Mouse (Mus musculus): ENCODE results near the gene Capn12. TPM values are rescaled to one million over a fixed set of nuclear protein-coding genes. Genes with fewer than 3 reads are reported as not detected.

Capn12 gene
- total RNA-seq (2022): under 1 TPM; 0.12 to 0.32 (median 0.23) TPM

- no peak for DNase-seq (ENCODE audit: low spot score)
Observed at GRCm38 (mm10) chr7:28881199-28881598, at the start of gene Capn12. Gene Capn12, plus strand, starts transcription at chr7:28881422.

DNA sequence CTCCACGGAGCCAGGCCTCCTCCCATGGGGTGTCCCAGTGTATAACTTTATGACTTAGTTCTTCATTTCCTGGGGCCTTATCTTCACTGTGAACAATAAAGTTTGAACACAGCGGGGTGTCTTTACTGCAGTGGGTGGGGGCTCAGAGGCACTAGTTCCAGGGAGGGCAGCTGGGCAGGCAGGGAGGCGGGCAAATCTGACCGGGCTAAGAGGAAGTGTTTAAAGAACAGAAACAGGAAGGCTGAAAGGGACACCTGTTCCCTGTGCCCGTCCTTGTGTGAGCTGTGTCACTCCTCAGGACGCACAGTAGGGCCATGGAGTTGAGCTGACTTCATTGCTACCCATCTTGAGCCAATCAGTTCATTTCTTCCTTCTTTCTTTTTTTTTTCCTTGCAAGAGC, 49.1 kb upstream of the Capn12 start:
- no peak for DNase-seq (ENCODE audit: low spot score)

DNA sequence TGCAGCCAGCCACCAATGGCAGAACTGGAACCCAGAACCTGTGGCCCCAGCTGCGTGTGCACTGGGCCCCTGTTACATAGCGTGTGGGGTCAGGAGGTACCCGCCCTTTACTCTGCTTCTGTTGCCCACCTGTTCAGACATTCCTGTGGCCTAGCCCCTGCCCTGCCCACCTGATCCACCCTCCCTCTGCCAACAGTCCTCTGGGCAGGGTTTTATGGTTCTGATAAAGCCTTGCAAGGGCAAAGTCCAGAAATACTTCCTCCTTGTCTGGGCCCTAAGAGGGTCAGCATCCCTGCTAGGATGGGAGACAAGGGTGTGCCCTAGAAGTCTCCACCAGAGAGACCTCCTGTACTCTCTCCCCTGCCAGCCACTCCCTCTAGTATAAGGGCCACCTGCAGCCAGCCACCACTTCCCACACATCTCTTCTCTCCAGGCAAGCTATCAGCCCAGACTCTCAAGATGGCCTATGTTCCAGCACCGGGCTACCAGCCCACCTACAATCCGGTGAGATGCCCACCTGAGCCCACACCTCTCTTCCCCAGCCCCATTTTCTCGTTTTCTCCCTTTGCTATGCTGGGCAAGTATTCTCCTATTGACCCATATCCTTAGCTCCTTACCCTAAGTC, 47.4 kb upstream of the Capn12 start, which contains the start of gene Lgals4:
TSS of gene Lgals4 (plus strand) at position 132 of the 625 bp plus-strand sequence.
- no peak for DNase-seq (ENCODE audit: low spot score)

- no peak for DNase-seq (ENCODE audit: low spot score)
Observed at GRCm38 (mm10) chr7:28836936-28837335, 44.3 kb upstream of the Capn12 start.

DNA sequence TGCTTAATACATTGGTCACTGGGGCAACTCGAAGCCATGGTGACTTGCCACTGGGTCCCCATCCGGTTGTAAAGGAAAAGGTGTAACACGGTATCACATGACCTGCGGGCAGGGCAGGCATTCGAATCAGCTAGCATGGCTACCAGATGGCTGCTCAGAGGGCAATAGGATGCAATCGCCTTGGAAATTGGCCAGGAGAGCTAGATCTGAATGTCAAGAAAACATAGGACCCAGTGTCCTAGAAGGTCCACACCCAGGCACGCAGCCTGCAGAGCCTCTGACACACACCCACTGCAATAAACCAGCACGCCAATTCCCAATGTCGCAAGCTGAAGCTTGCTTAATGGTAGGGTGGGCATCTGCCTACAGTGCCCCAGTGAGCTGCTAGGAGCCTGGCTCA, 42.9 kb upstream of the Capn12 start:
- no peak for DNase-seq (ENCODE audit: low spot score)

DNA sequence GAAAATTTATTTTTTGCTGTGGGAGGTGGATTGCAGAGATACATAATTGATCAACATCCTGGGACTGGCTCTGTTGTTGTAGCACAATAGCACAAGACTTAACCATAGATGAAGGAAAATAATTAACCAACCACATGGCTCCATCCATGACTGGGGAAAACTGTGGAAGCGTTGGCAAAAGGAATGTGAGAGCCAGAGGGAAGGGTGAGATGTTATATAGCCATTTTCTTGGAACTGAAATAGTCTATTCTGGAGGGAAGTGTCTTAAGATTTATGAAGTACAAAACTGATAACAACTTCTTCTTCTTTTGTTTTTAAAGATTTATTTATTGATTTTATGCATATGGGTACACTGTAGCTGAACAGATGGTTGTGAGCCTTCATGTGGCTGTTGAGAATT, 33.9 kb upstream of the Capn12 start:
- DNase-seq (ENCODE audit: low spot score): no peak

DNA sequence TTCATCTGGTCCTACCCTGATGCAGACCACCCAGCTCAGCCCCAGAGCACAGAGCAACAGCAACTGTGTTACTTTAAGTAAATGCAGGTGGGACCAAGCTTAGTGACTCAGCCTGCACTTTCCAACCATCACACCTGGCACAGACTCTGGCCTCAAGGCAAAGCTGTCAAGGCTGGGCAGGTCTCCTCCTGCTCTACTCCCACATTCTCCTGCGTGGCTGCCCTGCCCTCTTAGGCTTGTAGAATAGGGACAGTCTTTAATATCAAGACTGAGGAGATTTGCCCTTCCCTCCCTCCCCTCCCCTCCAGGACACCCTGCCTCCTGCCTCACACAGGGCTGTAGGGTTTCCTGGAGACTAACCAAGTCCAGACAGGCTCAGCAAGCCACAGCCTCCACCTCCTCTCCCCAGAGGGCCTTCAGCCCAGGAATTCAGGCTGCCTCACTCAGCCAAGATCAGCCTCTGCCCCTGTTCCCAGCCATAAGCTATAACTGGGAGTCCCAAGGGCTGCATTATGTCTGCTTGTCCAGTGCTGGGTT, 31.5 kb upstream of the Capn12 start:
- no peak for DNase-seq (ENCODE audit: low spot score)

GRCm38 (mm10) chr7:28850642-28851041, 30.6 kb upstream of the Capn12 start:
- no peak for DNase-seq (ENCODE audit: low spot score)

DNA sequence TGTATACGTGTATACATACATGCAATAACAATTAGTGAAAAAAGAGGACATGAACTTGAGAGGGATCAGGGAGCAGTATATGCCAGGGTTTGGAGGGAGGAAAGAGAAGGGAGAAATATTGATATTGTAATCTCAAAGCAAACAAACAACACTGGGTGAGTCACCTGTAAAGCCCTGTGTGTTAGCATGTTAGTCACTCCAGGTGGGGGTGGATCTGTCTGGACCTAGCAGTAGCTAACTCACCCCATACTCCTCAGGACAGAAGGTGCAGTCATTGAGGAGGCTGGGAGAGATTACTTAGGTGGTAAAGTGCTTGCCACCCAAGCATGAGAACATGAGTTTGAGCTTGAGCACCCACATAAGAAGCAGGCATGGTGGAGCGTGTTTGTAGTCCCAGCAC, 21.3 kb upstream of the Capn12 start:
- DNase-seq (ENCODE audit: low spot score): no peak

DNA sequence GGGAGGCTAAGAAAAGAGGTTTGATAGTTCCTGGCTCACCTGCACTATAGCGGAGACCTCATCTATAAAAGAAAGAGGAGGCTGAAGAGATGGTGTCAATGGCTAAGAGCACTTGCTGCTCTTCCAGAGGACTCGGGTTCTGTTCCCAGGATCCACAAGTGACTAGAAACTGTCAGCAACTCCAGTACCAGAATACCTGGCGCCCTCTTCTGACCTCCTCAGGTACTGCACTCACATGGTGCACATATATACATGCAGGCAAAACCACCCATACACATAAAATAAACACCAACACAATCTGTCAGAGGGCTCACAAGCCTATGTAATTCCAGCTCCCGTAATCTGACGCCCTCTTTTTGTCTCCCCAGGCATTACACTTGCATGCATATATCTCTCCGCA, 20.3 kb upstream of the Capn12 start:
- DNase-seq (ENCODE audit: low spot score): no peak

DNA sequence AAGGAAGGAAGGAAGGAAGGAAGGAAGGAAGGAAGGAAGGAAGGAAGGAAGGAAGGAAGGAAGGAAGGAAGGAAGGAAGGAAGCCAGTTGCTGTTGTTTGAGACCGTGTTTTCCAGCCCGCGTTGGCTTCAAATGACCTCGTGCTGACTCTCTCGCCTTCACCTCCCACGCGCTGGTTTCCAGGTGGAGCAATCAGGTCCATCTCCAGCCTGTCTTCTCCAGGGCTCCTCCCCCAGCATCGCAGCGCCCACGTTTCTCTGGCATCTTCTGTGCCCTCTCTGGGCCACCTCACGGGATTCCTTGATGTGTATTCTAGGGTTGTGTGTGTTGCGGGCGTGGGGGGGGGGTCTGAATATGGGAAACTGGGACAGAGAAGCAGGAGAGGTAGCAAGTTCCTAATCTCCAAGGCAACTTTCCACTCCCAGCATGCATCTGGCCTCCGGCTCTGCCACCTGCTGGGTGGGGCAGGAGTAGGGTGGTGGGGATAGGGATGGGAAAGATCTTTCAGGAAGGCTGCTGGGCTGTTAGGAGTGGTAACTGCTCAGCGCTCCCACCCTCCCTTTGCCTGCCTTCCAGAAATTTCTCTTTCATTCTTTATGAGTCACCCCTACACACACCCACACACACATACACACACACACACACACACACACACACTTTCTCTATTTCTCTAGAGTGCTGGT, 18.3 kb upstream of the Capn12 start:
- DNase-seq (ENCODE audit: low spot score): no peak

DNA sequence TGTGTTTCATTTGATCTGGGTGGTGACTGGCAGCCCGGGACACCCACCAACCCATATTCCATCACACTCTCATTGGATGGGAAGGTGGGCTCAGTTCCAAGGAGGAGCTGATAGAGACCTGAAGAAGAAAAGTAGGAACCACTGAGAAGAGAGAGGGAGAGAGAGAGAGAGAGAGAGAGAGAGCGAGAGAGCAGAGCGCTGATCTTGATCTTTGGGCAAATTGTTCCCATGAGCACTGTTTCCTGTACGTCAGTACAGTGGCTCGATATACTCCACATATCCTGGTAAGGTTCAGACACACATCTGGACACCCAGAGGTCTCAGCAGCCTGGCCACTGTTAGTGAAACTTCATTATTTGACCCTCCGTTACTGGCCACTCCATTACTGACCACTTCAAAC, 17.7 kb upstream of the Capn12 start, which contains the start of gene Lgals7:
TSS of gene Lgals7 (plus strand) at position 314 of the 400 bp plus-strand sequence.
- no peak for DNase-seq (ENCODE audit: low spot score)

DNA sequence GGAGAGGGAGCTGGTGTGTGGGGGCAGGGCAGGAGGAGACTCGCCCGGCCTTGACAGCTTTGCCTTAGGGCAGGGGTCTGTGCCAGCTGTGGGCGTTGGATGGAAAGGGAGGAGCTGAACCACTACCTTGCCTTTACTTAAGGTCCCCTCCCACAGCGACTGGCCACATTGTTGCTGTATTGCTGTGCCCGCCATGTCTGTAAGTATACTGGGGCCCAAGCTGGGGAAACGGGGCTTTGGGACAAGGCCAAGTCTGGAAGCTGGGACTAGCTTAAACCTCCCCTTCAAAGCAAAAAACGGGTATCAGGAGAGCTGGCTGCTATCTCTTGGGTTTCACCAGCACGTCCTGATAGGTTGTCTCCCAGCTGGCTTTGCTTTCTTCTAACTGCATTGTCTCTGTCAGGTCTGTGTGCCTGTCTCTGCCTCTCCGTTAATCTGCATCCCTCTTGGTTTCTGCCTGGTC, 16.9 kb upstream of the Capn12 start:
- DNase-seq (ENCODE audit: low spot score): no peak

DNA sequence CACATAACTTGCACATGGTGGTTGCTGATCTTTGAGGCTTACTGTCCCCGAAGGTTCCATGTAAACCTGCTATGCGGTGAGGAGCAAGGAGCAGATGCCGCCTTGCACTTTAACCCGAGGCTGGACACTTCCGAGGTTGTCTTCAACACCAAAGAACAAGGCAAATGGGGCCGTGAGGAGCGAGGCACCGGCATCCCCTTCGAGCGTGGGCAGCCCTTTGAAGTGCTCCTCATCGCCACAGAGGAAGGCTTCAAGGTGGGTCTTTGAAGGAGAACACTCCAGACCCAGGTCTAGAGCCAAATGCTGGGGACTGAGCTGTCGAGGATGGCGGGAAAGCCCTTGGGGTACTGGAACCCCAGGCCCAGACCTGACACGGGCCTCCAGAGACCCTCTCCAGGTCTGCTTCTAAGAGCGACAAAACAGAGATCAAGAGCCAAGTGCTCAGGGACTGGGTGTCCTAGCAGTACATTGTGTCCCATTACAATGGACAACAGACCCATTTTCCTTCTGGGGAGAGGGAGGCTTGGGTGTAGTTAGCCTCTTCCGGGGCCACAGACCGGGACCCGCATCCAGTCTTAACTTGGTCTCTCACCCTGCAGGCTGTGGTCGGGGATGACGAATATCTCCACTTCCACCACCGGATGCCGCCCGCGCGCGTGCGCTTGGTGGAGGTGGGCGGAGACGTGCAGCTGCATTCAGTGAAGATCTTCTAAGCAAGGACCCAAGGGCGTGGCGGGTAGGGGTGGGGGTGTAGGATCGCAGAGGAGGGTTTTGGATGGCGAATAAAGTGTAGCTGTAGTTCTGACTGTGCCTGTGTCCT, 15.5 kb upstream of the Capn12 start:
- DNase-seq (ENCODE audit: low spot score): peak; percentile 86

GRCm38 (mm10) chr7:28866769-28867507, 14.3 kb upstream of the Capn12 start:
- DNase-seq (ENCODE audit: low spot score): no peak

- DNase-seq (ENCODE audit: low spot score): peak; percentile 82
Observed at GRCm38 (mm10) chr7:28867508-28868340, 13.5 kb upstream of the Capn12 start.

DNA sequence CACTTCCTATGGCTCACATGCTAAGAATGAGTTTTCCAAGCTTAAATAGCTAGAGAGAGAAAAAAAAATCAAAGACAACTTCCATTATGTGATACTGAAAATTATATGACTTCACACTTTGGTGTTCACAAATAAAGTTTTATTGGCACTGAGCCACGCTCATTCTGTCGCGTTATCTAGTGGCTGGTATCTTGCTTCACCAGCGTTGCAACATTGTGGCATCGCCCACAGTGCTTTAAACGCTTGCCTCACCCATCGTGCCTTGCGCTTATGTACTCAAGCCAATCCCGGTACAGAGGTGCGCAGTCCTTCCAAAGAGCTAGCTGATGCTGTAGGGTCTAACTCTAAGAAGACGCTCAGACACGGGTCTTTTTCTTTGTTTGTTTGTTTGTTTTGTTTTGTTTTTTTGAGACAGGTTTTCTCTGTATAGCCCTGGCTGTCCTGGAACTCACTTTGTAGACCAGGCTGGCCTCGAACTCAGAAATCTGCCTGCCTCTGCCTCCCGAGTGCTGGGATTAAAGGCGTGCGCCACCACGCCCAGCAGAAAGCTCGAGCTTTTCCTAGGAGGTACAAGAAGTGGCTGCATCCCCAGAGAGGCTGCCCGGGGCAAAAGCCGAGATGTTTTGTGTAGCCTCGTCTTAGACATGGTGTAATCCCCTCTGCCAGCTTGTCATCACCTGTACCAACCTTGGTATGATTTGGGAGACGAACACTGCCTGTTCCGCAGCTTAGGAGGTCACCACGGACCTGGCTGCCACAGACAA, 10.1 kb upstream of the Capn12 start:
- DNase-seq (ENCODE audit: low spot score): no peak

DNA sequence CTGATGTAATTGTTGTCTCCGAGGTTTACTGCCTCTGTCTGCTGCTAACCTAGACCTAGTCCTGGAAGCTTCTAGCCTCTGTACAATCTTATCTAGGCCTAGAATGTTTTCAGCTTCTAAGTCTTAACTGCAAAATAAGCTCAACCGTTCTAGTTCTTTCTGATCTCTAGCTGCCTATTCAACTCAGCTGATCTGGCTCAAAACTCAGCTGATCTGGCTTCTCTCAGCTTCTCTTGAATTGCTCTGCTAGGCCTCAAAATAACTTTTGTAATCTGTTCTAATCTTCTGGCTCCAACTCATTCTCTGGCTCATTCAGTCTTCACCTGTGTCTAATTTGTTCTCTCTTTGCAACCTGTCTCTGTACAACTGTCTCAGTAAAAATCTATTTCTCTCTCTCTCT, 6.7 kb upstream of the Capn12 start:
- DNase-seq (ENCODE audit: low spot score): no peak

DNA sequence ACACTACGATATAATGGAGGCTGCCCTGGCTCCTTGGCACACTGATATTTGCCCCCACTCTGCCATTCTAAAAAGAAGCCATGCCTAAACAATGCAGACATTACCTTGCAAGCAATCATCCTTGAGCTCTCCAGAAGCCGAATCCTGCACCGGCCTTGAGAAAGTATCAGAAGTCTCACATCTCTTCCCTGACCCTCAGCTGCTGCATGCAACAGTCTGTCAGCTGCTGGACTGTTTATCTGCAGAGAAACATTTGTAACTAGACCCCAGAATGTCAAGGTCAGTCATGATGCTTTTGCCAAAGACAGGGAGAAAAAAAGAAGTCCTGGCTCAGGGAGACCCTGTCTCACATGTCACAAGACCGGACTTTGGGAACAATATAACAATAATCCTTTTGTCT, 5.1 kb upstream of the Capn12 start:
- no peak for DNase-seq (ENCODE audit: low spot score)

DNA sequence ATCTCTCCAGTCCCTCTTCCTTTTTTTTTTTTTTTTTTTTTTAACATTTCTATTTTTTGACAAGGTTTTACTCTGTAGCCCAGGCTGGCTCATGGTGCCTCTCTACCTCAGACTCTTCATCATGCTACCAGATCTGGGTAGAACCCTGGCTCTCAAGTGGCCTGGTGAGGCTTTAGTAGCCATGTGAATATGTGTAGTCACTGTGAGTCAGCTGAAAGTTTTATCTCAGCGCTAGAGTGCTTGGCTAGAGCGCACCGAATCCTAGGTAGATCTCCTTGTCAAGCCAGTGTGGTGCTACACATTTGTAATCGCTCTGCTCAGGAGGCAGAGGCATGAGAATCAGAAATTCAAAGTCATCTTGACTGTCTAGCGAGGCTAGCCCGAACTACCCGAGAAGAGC, 4.1 kb upstream of the Capn12 start:
- DNase-seq (ENCODE audit: low spot score): no peak
